Mouse (Mus musculus) intestine, embryonic 15.5 days (tissue): Measurements from ENCODE around the gene Hamp2. TPM values are rescaled to one million over a fixed set of nuclear protein-coding genes. Genes with fewer than 3 reads are reported as not detected.
"Not testable (repeated sequence)": the region's sequence is repeated elsewhere in the genome, so short reads cannot be mapped to it uniquely, and the experiment has no call there.

Experiments
- ATAC-seq: fragments of 200-750 bp; cut with Nextera tagmentation; 2 replicates; pipeline ENCODE4 v1.8.0; 2017; ENCODE audit warnings: moderate TSS enrichment, moderate library complexity
- H3K27ac ChIP-seq: fragments of 300-500 bp; sonication (generic); 2 replicates; pipeline ENCODE4 v1.5.1; 2015; ENCODE audit warnings: mild to moderate bottlenecking, inconsistent platforms
- H3K27me3 ChIP-seq: fragments of 300-500 bp; sonication (generic); replicated peaks from 2 replicates; pipeline ENCODE4 v1.6.1; 2015; ENCODE audit warnings: inconsistent platforms
- H3K36me3 ChIP-seq: fragments of 300-500 bp; sonication (generic); 2 replicates; pipeline ENCODE4 v1.6.1; 2015; ENCODE audit warnings: inconsistent platforms
- H3K4me1 ChIP-seq: fragments of 300-500 bp; sonication (generic); replicated peaks from 2 replicates; pipeline ENCODE4 v1.6.1; 2015; ENCODE audit warnings: inconsistent platforms
- H3K4me2 ChIP-seq: fragments of 300-500 bp; sonication (generic); replicated peaks from 2 replicates; pipeline ENCODE4 v1.6.1; 2015; ENCODE audit warnings: mild to moderate bottlenecking, inconsistent platforms
- H3K4me3 ChIP-seq: fragments of 300-500 bp; sonication (generic); replicated peaks from 2 replicates; pipeline ENCODE4 v1.5.1; 2015; ENCODE audit warnings: inconsistent platforms
- H3K9ac ChIP-seq: fragments of 300-500 bp; sonication (generic); 2 replicates; pipeline ENCODE4 v1.6.1; 2015; ENCODE audit warnings: inconsistent platforms
- H3K9me3 ChIP-seq: fragments of 300-500 bp; sonication (generic); 2 replicates; pipeline ENCODE4 v1.6.1; 2016; ENCODE audit warnings: inconsistent platforms
- WGBS: fragments of 180-500 bp; shearing (Covaris S2); methylation state at CpG from one replicate; pipeline ENCODE4 v1.1.7; 2015; 5-methylcytosine and 5-hydroxymethylcytosine counted together
- polyA plus RNA-seq: library from polyadenylated mRNA; unstranded; fragments of >200 nt; fragmentation: Nextera tagmentation; extraction: Ambion mirVana; gene quantifications from 2 replicates; pipeline ENCODE4 v1.2.1, GENCODE M21; 2015

The Hamp2 gene
- polyA plus RNA-seq, 1 experiment from 2014 or later: not detected

DNA sequence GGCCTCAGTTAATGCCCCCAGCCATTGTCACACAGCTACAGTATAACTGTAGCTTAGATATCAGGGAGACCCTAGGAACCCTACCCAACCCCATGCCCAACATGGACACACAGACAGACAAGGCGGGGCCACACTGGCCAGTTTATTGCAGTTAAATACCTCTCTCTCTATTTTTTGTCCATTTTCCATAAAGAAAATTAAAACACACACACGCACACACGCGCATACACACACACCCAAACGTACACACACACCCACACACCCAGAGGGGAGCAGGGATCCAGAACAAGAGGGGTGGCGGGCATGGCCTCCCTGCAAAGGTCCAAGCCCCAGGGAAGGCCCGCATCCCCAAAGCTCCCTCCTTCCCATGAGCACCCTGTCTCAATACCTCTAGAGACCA, 21.4 kb upstream of the Hamp2 start:
- Histone ChIP-seq H3K4me2 (no peak overlapping the region), H3K4me1 (no peaks in the 10 kb centered on the region), H3K27ac (no peak overlapping the region), H3K9ac (no peak overlapping the region), H3K36me3 (peaks cover 13% of the 10 kb centered on the region), H3K27me3 (no peaks in the 10 kb centered on the region), H3K4me3 (no peak overlapping the region), H3K9me3 (no peaks in the 10 kb centered on the region)
- WGBS: 95% methylated on average over 7 of the region's 7 CpGs
- no peak for ATAC-seq

DNA sequence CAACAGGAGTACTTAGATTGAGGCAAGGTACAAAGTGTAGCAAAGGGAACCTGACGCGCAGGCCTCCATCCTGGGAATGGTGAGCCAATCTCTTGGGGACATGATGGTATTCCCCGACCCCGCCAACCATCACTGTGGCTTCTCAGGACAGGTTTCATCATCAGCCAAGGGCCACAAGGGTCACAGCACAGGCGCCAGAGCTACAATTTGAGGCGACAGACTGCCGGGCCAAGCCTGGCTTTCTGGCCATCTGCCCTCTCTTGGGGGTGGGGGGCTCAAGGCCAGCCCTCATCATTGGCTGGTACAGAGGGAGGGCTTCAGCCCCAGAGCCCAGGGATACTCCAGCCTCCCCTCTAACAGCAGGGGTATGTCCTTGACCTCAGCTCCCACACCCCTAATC, 21.0 kb upstream of the Hamp2 start:
- H3K9ac ChIP-seq, ATAC-seq, H3K4me2 ChIP-seq, H3K9me3 ChIP-seq, H3K27me3 ChIP-seq, H3K27ac ChIP-seq, H3K4me1 ChIP-seq, H3K4me3 ChIP-seq: not testable (repeated sequence)
- 91% methylated on average over 7 of the region's 7 CpGs for WGBS
- H3K36me3 ChIP-seq: peaks cover 12% of the 10 kb centered on the region

DNA sequence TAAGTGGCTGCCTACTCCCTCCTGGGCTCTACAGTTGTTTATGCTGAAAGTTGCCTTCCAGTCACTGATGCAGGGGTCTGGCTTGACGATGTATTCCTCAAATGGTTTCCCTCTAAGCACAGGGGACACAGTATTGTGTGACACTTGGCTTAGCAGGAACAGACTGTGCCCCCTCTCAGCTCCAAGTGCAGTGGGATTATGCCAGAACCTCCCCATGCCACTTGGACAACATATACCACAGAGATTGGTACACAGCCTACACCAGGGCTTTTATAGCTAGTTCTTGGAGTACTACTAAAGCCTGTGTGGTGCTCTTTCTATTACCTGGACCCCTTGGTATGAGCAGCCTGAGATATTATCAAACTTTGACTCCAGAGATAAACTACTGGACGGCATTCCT, 20.2 kb upstream of the Hamp2 start:
- H3K36me3 ChIP-seq, ATAC-seq, H3K4me1 ChIP-seq, H3K27ac ChIP-seq, H3K4me3 ChIP-seq, H3K9me3 ChIP-seq, H3K27me3 ChIP-seq, H3K9ac ChIP-seq, H3K4me2 ChIP-seq: not testable (repeated sequence)
- 60% methylated on average over 2 of the region's 2 CpGs for WGBS

DNA sequence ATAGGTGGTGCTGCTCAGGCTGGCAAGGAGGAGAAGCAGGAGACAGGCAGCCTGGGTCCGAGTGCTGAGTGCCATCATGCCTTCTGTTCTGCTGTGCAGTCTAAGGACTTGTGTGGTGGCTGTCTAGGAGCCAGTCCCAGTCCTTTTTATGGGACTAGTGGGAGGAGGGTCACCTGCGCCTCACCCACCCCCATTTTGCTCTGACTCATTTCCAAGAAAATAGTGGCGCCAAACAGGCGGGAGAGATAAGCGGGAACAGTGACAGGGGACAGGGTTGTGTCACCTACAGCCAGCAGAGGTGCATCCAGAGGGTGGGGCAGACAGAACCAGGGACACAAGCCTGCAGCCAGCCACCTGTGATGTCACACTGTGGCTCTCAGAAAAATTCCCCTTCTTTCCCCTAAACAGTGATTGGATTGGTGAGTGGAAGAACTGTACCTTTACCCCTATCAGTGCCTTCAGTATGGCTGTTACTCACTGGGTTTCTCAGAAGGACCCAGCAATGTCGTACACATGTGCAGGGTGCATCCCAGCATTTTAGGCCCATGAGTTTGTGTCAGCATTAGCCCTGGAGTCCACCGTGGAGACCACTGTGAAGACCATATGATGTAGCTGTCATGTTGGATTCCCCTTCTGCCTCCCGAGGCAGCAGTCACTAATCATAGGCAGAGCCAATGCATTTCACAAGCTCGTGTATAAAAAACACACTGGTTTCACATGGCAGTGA, 19.6 kb upstream of the Hamp2 start, which contains the start of gene Hamp:
Hamp (minus strand) TSS at position 124 of the 727 bp plus-strand sequence.
- ATAC-seq: peak; percentile 38
- H3K4me3 ChIP-seq: no peak within 1 kb of the TSS
- WGBS: 63% methylated on average over 9 of the region's 9 CpGs
- peaks cover 3% of the 10 kb centered on the region; the same call in 1 of the 2 replicates for H3K36me3 ChIP-seq
- H3K4me1 ChIP-seq: no peaks in the 10 kb centered on the region
- no peak within 1 kb of the TSS for H3K4me2 ChIP-seq
- H3K27me3 ChIP-seq: no peaks in the 10 kb centered on the region
- no peaks in the 10 kb centered on the region for H3K9me3 ChIP-seq
- H3K27ac ChIP-seq: no peak within 1 kb of the TSS
- no peak within 1 kb of the TSS for H3K9ac ChIP-seq

DNA sequence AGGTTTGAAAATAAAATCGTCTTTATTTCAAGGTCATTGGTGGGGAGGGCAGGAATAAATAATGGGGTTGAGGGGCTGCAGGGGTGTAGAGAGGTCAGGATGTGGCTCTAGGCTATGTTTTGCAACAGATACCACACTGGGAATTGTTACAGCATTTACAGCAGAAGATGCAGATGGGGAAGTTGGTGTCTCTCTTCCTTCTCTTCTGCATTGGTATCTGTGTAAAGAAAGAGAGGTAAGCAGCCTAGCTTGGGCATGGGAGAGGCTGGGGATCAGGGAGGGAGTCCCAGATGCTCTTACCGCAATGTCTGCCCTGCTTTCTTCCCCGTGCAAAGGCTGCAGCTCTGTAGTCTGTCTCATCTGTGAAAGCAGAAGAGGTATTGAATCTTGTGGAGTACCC, 17.9 kb upstream of the Hamp2 start:
- H3K4me2 ChIP-seq, H3K4me1 ChIP-seq, H3K9ac ChIP-seq, H3K4me3 ChIP-seq, ATAC-seq, H3K36me3 ChIP-seq, H3K27me3 ChIP-seq, H3K27ac ChIP-seq, H3K9me3 ChIP-seq: not testable (repeated sequence)
- 38% methylated on average over 3 of the region's 3 CpGs for WGBS

DNA sequence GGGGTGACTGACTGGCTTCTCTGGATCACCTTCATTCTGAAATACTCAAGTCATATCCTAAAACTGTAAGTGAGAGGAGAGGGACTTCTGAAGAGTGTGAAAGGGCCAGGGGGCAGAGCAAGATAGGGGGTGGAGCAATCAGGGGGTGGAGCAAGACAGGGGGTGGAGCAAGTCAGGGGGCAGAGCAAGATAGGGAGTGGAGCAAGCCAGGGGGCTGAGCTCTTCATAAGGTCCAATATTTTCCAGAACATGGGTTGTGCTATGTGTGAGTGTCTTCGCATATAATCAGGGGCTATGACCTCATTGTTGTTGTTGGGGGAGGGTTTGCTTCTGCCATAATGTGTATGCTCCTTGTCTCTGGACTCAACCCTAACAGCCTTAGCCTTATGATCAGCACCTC, 15.6 kb upstream of the Hamp2 start:
- H3K4me3 ChIP-seq, H3K27me3 ChIP-seq: not testable (repeated sequence)
- WGBS: 81% methylated on average over 1 of the region's 1 CpGs

DNA sequence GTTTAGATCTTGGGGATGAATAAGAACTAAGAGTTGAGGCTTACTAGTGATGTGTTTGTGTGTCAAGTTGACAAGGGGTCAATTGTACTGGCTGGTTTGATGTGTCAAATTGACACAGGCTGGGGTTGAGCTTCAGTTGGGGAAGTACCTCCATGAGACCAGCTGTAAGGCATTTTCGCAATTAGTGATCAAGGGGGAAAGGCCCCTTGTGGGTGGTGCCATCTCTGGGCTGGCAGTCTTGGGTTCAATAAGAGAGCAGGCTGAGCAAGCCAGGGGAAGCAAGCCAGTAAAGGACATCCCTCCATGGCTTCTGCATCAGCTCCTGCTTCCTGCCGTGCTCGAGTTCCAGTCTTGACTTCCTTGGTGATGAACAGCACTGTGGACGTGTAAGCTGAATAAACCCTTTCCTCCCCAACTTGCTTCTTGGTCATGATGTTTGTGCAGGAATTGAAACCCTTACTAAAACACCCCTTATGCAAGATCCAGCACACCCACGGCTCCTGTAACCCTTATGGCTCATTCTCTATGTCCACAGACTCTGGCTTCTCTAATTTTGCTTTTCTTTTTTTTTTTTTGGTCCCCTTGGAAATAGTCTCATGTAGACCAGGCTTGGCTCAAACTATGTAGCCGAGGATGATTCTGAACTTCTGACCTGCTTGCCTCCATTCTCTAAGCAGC, 11.1 kb upstream of the Hamp2 start:
- not testable (repeated sequence) for ATAC-seq
- 70% methylated on average over 6 of the region's 6 CpGs for WGBS

More for the DNA sequence above, 15.6 kb upstream of the Hamp2 start:
- H3K4me2 ChIP-seq, H3K27ac ChIP-seq, H3K9ac ChIP-seq, H3K36me3 ChIP-seq, ATAC-seq, H3K9me3 ChIP-seq, H3K4me1 ChIP-seq: not testable (repeated sequence)

DNA sequence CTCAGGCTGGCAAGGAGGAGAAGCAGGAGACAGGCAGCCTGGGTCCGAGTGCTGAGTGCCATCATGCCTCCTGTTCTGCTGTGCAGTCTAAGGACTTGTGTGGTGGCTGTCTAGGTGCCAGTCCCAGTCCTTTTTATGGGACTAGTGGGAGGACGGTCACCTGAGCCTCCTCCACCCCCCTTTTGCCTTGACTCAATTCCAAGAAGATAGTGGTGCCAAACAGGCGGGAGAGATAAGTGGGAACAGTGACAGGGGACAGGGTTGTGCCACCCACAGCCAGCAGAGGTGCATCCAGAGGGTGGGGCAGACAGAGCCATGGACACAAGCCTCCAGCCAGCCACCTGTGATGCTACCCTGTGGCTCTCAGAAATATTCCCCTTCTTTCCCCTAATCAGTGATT, 410 bp downstream of the Hamp2 start:
- Histone ChIP-seq H3K4me2 (no peak overlapping the region), H3K9me3 (no peaks in the 10 kb centered on the region), H3K4me1 (no peaks in the 10 kb centered on the region), H3K4me3 (no peak overlapping the region), H3K27ac (no peak overlapping the region), H3K27me3 (no peaks in the 10 kb centered on the region), H3K36me3 (no peaks in the 10 kb centered on the region), H3K9ac (no peak overlapping the region)
- 62% methylated on average over 3 of the region's 3 CpGs for WGBS
- ATAC-seq: no peak

More for the DNA sequence above, 11.1 kb upstream of the Hamp2 start:
- H3K9ac ChIP-seq, H3K27me3 ChIP-seq, H3K9me3 ChIP-seq, H3K4me1 ChIP-seq, H3K27ac ChIP-seq, H3K4me2 ChIP-seq, H3K36me3 ChIP-seq, H3K4me3 ChIP-seq: not testable (repeated sequence)

DNA sequence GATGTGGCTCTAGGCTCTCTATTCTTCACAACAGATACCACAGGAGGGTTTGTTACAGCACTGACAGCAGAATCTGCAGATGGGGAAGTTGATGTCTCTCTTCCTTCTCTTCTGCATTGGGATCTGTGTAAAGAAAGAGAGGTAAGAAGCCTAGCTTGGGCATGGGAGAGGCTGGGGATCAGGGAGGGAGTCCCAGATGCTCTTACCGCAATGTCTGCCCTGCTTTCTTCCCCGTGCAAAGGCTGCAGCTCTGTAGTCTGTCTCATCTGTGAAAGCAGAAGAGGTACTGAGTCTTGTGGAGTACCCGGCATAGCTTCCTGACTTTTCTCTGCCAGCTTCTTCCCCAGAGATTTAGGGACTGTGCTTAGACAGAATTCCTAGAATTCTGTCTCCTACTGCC, 2.0 kb downstream of the Hamp2 start:
- not testable (repeated sequence) for H3K4me2 ChIP-seq, H3K9me3 ChIP-seq, H3K27me3 ChIP-seq, H3K4me3 ChIP-seq, H3K9ac ChIP-seq, H3K36me3 ChIP-seq, H3K27ac ChIP-seq, ATAC-seq, H3K4me1 ChIP-seq
- 50% methylated on average over 3 of the region's 3 CpGs for WGBS

DNA sequence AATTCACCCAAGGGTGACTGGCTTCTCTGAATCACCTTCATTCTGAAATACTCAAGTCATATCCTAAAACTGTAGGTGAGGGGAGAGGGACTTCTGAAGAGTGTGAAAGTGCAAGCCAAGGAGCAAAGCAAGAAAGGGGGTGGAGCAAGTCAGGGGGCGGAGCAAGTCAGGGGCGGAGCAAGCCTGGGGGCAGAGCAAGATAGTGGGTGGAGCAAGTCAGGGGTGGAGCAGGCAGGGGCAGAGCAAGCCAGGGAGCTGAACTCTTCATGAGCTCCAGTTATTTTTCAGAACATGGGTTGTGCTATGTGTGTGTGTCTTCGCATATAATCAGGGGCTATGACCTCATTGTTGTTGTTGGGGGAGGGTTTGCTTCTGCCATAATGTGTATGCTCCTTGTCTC, 4.3 kb downstream of the Hamp2 start:
- no peaks in the 10 kb centered on the region for H3K27me3 ChIP-seq
- no peak; the same call in 1 of the 2 replicates for ATAC-seq
- WGBS: 56% methylated on average over 3 of the region's 3 CpGs
- no peak overlapping the region for H3K9ac ChIP-seq
- H3K4me3 ChIP-seq: no peak overlapping the region
- H3K27ac ChIP-seq: no peak overlapping the region
- no peaks in the 10 kb centered on the region for H3K4me1 ChIP-seq
- H3K9me3 ChIP-seq: no peaks in the 10 kb centered on the region
- no peak overlapping the region for H3K4me2 ChIP-seq
- no peaks in the 10 kb centered on the region for H3K36me3 ChIP-seq

DNA sequence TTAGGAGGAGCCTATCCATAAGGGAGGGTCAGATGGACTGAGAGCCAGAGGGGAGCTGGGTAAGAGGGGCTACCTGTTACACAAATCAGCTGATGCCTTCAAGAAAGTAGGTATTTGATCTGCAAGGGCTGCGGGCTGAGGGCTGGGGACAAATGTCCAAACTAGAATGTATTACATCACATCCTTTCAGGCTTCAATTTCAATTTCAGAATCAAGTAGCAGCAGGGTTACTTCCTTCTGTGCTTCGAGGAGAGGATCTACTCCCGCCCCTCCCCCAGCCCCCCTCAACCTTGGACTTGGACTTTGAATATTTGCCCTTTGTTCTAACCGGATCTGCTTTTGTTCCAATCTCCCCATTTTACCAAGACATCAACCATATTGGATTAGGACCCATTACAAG, 7.3 kb downstream of the Hamp2 start:
- Histone ChIP-seq H3K27me3 (no peaks in the 10 kb centered on the region), H3K27ac (no peak overlapping the region), H3K4me2 (no peak overlapping the region), H3K4me1 (0 out of 2 replicates have a peak, but pooled peaks cover 2% of the 10 kb centered on the region), H3K36me3 (no peaks in the 10 kb centered on the region), H3K9ac (no peak overlapping the region), H3K4me3 (no peak overlapping the region), H3K9me3 (no peaks in the 10 kb centered on the region)
- no peak; the same call in 1 of the 2 replicates for ATAC-seq
- WGBS: 44% methylated on average over 4 of the region's 4 CpGs

DNA sequence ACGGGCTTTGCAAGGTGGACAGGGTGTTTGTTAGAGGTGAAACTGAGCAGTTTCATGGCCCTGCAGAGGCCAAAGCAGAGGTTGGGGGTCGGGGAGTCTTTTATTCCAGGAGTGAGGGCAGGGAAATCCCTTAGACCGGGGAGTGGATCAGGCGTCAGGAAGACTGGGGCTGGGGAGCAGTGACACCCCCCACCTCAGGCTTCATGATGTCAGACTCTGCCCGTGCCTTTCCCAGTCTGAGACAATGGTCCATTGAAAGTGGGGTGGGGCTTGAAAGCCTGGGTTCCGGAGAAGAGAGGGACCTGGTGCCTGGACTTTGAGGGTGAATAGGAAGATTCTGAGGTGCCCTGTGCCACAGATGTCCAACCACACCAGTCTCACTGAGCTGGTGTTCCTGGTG, 7.8 kb downstream of the Hamp2 start:
- WGBS: 32% methylated on average over 6 of the region's 6 CpGs
- Histone ChIP-seq H3K9ac (no peak overlapping the region), H3K27me3 (no peaks in the 10 kb centered on the region), H3K9me3 (no peaks in the 10 kb centered on the region), H3K36me3 (no peaks in the 10 kb centered on the region), H3K4me3 (no peak overlapping the region), H3K4me1 (0 out of 2 replicates have a peak, but pooled peaks cover 2% of the 10 kb centered on the region), H3K27ac (no peak overlapping the region), H3K4me2 (no peak overlapping the region)
- no peak for ATAC-seq

DNA sequence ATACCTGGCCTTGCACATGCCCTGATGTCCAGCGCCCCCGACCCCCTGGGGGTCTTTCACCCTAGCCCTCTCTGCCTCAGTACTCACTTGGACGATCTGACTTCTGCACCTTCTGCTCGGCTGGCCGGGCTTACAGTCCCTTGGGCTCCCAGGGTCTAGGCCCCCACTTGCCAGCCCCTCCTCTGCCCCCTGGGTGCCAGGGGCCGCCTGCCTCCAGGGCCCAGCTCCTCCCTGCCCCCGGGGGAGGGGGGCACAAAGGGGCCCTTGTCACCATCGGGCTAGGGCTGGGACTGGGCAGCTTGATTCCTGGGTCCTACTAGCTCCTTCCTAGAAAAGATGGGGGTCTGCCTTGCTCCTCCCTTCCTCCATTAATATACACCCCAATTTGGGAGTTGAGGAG, 9.7 kb downstream of the Hamp2 start, which contains the start of gene Mag:
Mag (minus strand) TSS at position 142 of the 400 bp plus-strand sequence.
- WGBS: 75% methylated on average over 8 of the region's 8 CpGs
- no peak within 1 kb of the TSS for H3K4me3 ChIP-seq
- no peak within 1 kb of the TSS for H3K4me2 ChIP-seq
- H3K36me3 ChIP-seq: no peaks in the 10 kb centered on the region
- H3K4me1 ChIP-seq: 0 out of 2 replicates have a peak, but pooled peaks cover 2% of the 10 kb centered on the region
- H3K9me3 ChIP-seq: no peaks in the 10 kb centered on the region
- no peaks in the 10 kb centered on the region for H3K27me3 ChIP-seq
- ATAC-seq: no peak
- no peak within 1 kb of the TSS for H3K27ac ChIP-seq
- H3K9ac ChIP-seq: no peak within 1 kb of the TSS
